Mouse (Mus musculus) testis, adult 2 months (tissue): ENCODE data around the gene Lamtor3. TPM values are rescaled to one million over a fixed set of nuclear protein-coding genes. Genes with fewer than 3 reads are reported as not detected.

Experiments used
- H3K27ac ChIP-seq: fragments of 200-500 bp; 2 replicates; pipeline ENCODE4 v1.5.1; 2012; ENCODE audit warnings: low read depth, low read length; ENCODE audit not compliant: control insufficient read depth, insufficient read depth
- H3K27me3 ChIP-seq: fragments of 200-500 bp; 2 replicates; pipeline ENCODE4 v1.6.1; 2012; ENCODE audit warnings: mild to moderate bottlenecking, low read length, moderate library complexity; ENCODE audit not compliant: control insufficient read depth, insufficient read depth
- H3K36me3 ChIP-seq: fragments of 200-500 bp; 2 replicates; pipeline ENCODE4 v1.6.1; 2012; ENCODE audit warnings: mild to moderate bottlenecking, low read length; ENCODE audit not compliant: control insufficient read depth, insufficient read depth
- H3K4me1 ChIP-seq: fragments of 200-500 bp; 2 replicates; pipeline ENCODE4 v1.6.1; 2012; ENCODE audit warnings: low read length; ENCODE audit not compliant: control insufficient read depth, insufficient read depth
- H3K4me3 ChIP-seq: fragments of 200-500 bp; 2 replicates; pipeline ENCODE4 v1.5.1; 2012; ENCODE audit warnings: low read depth, mild to moderate bottlenecking, low read length, moderate library complexity, mixed read lengths; ENCODE audit not compliant: control insufficient read depth
- CTCF ChIP-seq: fragments of 200-500 bp; IDR thresholded peaks from 2 replicates; pipeline ENCODE4 v1.5.1; 2012; ENCODE audit warnings: low read depth, mild to moderate bottlenecking, inconsistent platforms, low read length, moderate library complexity; ENCODE audit not compliant: control insufficient read depth, insufficient read depth, insufficient replicate concordance
- POLR2A ChIP-seq: fragments of 200-500 bp; IDR thresholded peaks from 2 replicates; pipeline ENCODE4 v1.6.1; 2012; ENCODE audit warnings: low read depth, mild to moderate bottlenecking, inconsistent platforms, low read length, moderate library complexity; ENCODE audit not compliant: control insufficient read depth
- polyA plus RNA-seq: library from polyadenylated mRNA; depleted of rRNA; stranded (reverse); fragments of >200 nt; gene quantifications from 2 replicates; pipeline ENCODE4 v1.2.3, GENCODE M21; 2012

Gene Lamtor3
- polyA plus RNA-seq, 1 experiment = 15.0 TPM

- Histone ChIP-seq H3K36me3 (no peaks in the 10 kb centered on the region), H3K4me1 (no peaks in the 10 kb centered on the region; the same call in 1 of the 2 replicates), H3K27me3 (no peaks in the 10 kb centered on the region), H3K4me3 (no peak overlapping the region), H3K27ac (no peak overlapping the region)
- TF ChIP-seq CTCF (no peak), POLR2A (no peak)
Measured at GRCm38 (mm10) chr3:137935570-137936525, 17.5 kb downstream of the Lamtor3 start.

DNA sequence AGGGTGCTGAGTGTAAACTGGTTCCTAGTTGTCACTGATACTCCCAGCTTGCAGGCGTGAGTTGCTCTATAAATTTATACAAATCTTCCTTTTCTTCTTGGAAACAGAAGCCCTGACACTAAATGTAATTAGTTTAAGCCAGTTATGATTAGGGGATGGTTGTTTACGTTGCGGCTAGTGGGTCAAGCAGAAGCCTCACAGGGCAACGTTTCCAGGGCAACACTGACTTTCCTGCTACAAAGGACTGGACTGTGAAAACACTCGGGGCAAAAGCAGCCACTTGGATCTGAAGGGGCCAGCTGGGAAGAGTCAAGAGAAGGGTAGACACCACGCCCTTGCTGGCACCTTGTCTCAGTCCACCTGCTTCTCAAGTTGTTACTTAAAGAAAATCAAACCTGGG lies 18.2 kb downstream of the Lamtor3 start:
- no peak overlapping the region for H3K4me3 ChIP-seq
- no peaks in the 10 kb centered on the region; the same call in 1 of the 2 replicates for H3K4me1 ChIP-seq
- TF ChIP-seq CTCF (no peak), POLR2A (no peak)
- H3K27ac ChIP-seq = no peak overlapping the region
- no peaks in the 10 kb centered on the region for H3K36me3 ChIP-seq
- no peaks in the 10 kb centered on the region for H3K27me3 ChIP-seq

GRCm38 (mm10) chr3:137938608-137939007 lies 20.3 kb downstream of the Lamtor3 start:
- Histone ChIP-seq H3K4me1 (no peaks in the 10 kb centered on the region; the same call in 1 of the 2 replicates), H3K36me3 (no peaks in the 10 kb centered on the region), H3K4me3 (no peak overlapping the region), H3K27ac (no peak overlapping the region), H3K27me3 (no peaks in the 10 kb centered on the region)
- TF ChIP-seq POLR2A (no peak), CTCF (no peak)

GRCm38 (mm10) chr3:137940757-137941156 lies 22.5 kb downstream of the Lamtor3 start:
- Histone ChIP-seq H3K36me3 (no peaks in the 10 kb centered on the region), H3K27ac (peak overlapping the region; percentile 68), H3K4me3 (no peak overlapping the region), H3K4me1 (no peaks in the 10 kb centered on the region; the same call in 1 of the 2 replicates), H3K27me3 (no peaks in the 10 kb centered on the region)
- no peak for TF ChIP-seq CTCF
- TF ChIP-seq POLR2A = no peak

DNA sequence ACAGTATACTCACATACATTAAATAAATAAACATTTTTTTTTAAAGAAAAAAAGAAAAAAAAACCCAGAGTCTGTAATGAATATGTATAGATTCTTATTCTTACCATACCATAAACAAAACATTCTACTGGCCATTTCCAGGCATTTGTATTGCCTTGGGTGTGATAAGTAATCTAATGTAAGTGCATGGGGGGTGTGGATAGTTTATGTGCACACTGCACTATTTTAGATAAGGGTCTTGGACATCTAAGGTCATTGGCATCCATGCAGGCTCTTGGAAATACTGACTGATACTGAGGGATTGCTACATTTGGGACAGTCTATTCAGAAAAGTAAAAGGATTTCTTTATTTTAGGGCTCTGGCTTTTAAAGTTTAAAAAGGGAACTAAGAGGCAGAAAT lies 23.2 kb downstream of the Lamtor3 start:
- TF ChIP-seq CTCF = no peak
- no peak for TF ChIP-seq POLR2A

DNA sequence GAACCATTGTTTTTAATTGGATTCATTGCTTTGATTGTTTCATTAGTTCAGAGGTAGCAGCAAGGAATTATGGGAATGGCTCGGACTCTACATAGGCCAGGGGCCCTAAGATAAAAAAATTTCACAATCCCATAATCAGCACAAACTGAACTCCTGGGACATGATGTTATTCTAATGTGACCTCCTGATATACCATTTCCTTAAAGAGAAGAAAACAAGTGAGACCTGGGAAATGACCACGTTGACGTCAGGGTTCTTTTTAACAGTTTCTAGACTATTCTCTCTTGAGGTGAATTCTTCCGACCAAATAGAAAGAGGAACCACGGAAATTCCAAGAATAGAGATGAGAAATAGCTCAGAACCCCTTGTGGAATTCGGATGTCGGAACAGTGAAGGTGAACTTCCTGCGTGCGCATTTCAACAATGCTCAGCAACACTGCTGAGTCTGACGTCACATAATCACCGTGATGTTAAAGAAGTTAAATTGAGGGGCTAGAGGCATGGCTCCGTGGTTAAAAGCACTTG lies 23.9 kb downstream of the Lamtor3 start:
- H3K4me1 ChIP-seq = no peaks in the 10 kb centered on the region; the same call in 1 of the 2 replicates
- peak overlapping the region; percentile 25 for H3K27ac ChIP-seq
- no peaks in the 10 kb centered on the region for H3K27me3 ChIP-seq
- TF ChIP-seq POLR2A = no peak
- no peak for TF ChIP-seq CTCF
- H3K36me3 ChIP-seq = no peaks in the 10 kb centered on the region
- no peak overlapping the region for H3K4me3 ChIP-seq

More for the DNA sequence above, 23.2 kb downstream of the Lamtor3 start:
- Histone ChIP-seq H3K27me3 (no peaks in the 10 kb centered on the region), H3K4me3 (no peak overlapping the region), H3K4me1 (no peaks in the 10 kb centered on the region; the same call in 1 of the 2 replicates), H3K36me3 (no peaks in the 10 kb centered on the region), H3K27ac (no peak overlapping the region)

GRCm38 (mm10) chr3:137943737-137944154 lies 25.4 kb downstream of the Lamtor3 start:
- H3K4me1 ChIP-seq = no peaks in the 10 kb centered on the region; the same call in 1 of the 2 replicates
- TF ChIP-seq CTCF (no peak), POLR2A (no peak)
- H3K27ac ChIP-seq = no peak overlapping the region
- H3K27me3 ChIP-seq = no peaks in the 10 kb centered on the region
- H3K36me3 ChIP-seq = no peaks in the 10 kb centered on the region
- no peak overlapping the region for H3K4me3 ChIP-seq
